Mouse (Mus musculus) megakaryocyte, embryonic 14.5 days (primary cell): Measurements from ENCODE around the gene Slco1a5. TPM values are rescaled to one million over a fixed set of nuclear protein-coding genes. Genes with fewer than 3 reads are reported as not detected.
"Not testable (repeated sequence)": the region's sequence is repeated elsewhere in the genome, so short reads cannot be mapped to it uniquely, and the experiment has no call there.

Experiments
- H3K27me3 ChIP-seq: replicated peaks from 2 replicates; pipeline ENCODE3; 2012; ENCODE audit warnings: inconsistent platforms
- H3K36me3 ChIP-seq: replicated peaks from 2 replicates; pipeline ENCODE3; 2012; ENCODE audit warnings: low read length, inconsistent platforms, mixed read lengths
- H3K4me1 ChIP-seq: 2 replicates; pipeline ENCODE4 v1.6.1; 2012; ENCODE audit warnings: inconsistent platforms
- H3K4me3 ChIP-seq: replicated peaks from 2 replicates; pipeline ENCODE3; 2012; ENCODE audit warnings: moderate library complexity, mild to moderate bottlenecking, inconsistent platforms
- H3K9me3 ChIP-seq: 2 replicates; pipeline ENCODE4 v1.6.1; 2012; ENCODE audit warnings: inconsistent platforms
- FLI1 ChIP-seq: IDR thresholded peaks from 2 replicates; pipeline ENCODE4 v1.6.1; 2012; ENCODE audit warnings: low read length, inconsistent platforms, mixed read lengths
- GATA1 ChIP-seq: IDR thresholded peaks from 3 replicates; pipeline ENCODE4 v1.6.1; 2012; ENCODE audit warnings: mixed read lengths, low read length, inconsistent platforms, borderline replicate concordance
- polyA plus RNA-seq: library from polyadenylated mRNA; stranded (reverse); fragments of >175 nt; gene quantifications from 2 replicates; pipeline ENCODE4 v1.2.3, GENCODE M21; 2012; ENCODE audit warnings: low replicate concordance; ENCODE audit not compliant: insufficient read depth

Slco1a5 gene
- polyA plus RNA-seq, 1 experiment, result not detected

DNA sequence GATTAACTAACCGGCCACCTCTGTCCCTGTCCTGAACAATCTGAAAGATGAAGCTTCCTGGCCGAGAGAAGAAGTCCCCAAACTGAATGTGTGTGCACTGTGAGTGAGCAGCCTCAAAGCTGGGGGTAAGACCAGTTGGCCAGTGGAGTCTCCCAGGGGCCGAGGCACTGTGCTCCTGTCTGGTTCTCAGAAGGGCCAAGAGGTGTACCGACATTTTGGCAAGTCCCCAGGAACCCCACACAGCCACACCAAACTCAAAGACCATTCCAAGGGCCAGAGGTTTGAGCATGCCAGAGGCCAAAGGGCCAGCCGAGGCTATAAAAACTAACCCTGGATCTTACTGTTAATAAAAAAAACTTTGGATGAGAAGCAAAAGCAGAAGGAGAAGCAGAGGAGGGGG is 8.5 kb downstream of the Slco1a5 start:
- TF ChIP-seq FLI1, result no peak
- no peak for TF ChIP-seq GATA1
- H3K4me3 ChIP-seq, result no peak overlapping the region
- H3K9me3 ChIP-seq, result peaks cover 7% of the 10 kb centered on the region; the same call in 1 of the 2 replicates
- no peaks in the 10 kb centered on the region for H3K36me3 ChIP-seq
- H3K4me1 ChIP-seq, result no peaks in the 10 kb centered on the region
- H3K27me3 ChIP-seq, result no peaks in the 10 kb centered on the region

DNA sequence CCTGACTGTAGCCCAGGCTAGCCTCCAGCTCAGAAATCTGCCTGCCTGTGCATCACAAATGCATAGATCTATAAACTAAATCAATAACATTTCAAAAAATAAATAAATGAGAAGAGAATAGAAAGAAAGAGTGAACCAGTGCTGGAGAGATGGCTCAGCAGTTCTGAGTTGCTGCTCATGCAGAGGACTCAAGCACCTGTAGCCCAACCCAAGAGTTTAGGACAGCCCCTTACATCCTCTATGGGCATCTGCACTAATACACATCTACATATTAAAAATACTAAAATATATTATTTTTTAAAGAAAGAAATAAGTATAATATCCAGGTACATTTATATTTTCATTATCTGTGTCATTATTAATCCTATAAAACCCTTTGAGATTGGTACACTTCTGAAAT is 17.7 kb downstream of the Slco1a5 start:
- Histone ChIP-seq H3K4me3 (no peak overlapping the region), H3K36me3 (no peaks in the 10 kb centered on the region), H3K27me3 (no peaks in the 10 kb centered on the region), H3K9me3 (peaks cover 3% of the 10 kb centered on the region; the same call in 1 of the 2 replicates), H3K4me1 (peaks cover 4% of the 10 kb centered on the region; the same call in 1 of the 2 replicates)
- TF ChIP-seq FLI1, result no peak
- no peak for TF ChIP-seq GATA1

DNA sequence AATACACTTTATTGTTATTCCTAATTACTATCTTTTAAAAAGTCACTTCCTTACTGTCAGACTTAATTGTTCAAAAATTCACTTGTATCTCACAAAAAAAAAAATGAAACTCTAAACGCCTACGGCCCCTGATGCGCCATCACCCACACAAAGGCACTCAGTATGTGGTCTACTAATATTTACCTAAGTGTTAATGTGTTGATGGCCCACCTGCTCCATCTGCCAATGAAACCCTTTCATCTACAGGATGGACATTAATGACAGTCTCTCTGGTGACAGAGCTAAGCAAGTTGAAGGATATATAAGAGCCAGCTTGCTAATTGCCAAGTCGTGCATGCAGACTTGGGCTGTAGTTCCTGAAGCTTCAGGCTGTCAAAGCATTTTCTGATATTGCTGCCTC is 24.7 kb downstream of the Slco1a5 start, which contains the start of gene Iapp:
Iapp (plus strand) TSS at position 326 of the 400 bp plus-strand sequence.
- H3K4me3 ChIP-seq, result no peak within 1 kb of the TSS
- TF ChIP-seq FLI1 (no peak), GATA1 (no peak)
- no peaks in the 10 kb centered on the region for H3K4me1 ChIP-seq
- no peaks in the 10 kb centered on the region for H3K27me3 ChIP-seq
- no peaks in the 10 kb centered on the region for H3K9me3 ChIP-seq
- H3K36me3 ChIP-seq, result no peaks in the 10 kb centered on the region

DNA sequence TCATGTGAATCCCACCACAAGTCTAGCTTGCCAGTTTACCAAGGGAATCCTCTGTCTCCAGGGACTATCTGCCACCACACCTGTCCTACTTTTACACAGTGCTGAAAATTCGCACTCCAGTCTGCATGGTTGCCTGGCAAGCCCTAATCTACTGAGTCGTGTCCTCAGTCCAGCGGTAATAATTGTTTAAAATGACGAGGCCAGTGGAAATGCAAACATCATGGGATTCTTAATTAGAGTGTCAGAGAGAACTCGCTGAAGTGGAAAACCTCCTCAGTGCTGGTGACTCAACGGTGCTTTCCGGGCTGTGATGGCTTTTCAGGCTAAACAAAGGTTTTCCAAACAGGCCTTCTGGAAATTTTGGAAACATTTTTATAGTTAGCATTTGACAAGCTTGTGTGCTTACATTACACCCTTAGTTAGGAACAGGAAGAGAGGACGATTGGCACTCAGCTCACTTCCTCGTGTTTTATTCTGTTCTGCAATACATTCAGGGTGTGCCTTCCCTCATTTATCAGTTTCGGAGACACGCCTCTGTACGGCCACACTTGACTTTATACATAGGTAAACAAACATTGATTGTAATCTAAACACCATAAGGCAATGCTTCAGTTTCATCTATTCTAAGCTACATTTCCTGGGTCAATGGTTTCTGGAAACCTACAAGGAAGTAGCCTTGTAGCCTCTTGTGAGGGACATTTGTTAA is 33.2 kb downstream of the Slco1a5 start:
- Histone ChIP-seq H3K9me3 (no peaks in the 10 kb centered on the region), H3K36me3 (no peaks in the 10 kb centered on the region), H3K27me3 (no peaks in the 10 kb centered on the region), H3K4me1 (no peaks in the 10 kb centered on the region), H3K4me3 (no peak overlapping the region)
- TF ChIP-seq GATA1 (no peak), FLI1 (no peak)

DNA sequence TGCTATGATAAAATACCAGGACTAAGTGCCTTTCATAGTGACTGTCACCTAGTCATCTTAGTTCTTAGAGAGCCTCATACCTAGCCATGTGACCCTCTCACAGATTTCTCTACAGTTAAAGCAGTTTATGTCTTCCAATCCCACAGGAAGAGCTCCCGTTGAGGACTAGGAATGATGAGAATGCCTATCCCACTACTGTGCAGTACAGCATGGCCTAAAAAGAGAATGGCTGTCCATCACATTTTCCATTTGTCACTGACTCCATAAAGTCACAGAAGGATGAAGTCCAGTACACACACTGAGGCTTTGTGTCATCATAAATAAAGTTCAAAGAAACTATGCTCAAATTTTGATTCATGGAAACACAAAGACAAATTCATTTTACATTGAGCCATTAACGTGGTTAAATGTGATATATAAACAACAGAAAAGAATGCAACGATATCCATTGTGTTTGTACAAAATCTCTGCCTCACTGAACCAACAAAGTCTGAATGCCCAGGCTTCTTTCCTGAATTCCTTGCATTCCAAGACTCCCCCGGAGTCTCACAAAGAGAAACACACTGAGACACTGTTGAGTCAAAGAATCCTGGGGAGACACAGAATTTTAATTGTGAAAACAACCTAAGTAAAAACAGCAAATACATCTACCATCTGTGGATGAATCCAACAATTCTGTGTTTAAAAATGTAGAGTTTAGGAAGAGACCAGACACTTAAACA is 46.9 kb downstream of the Slco1a5 start:
- H3K9me3 ChIP-seq, result no peaks in the 10 kb centered on the region
- no peak overlapping the region for H3K4me3 ChIP-seq
- no peaks in the 10 kb centered on the region for H3K4me1 ChIP-seq
- TF ChIP-seq FLI1 (no peak), GATA1 (no peak)
- no peaks in the 10 kb centered on the region for H3K36me3 ChIP-seq
- no peaks in the 10 kb centered on the region for H3K27me3 ChIP-seq

DNA sequence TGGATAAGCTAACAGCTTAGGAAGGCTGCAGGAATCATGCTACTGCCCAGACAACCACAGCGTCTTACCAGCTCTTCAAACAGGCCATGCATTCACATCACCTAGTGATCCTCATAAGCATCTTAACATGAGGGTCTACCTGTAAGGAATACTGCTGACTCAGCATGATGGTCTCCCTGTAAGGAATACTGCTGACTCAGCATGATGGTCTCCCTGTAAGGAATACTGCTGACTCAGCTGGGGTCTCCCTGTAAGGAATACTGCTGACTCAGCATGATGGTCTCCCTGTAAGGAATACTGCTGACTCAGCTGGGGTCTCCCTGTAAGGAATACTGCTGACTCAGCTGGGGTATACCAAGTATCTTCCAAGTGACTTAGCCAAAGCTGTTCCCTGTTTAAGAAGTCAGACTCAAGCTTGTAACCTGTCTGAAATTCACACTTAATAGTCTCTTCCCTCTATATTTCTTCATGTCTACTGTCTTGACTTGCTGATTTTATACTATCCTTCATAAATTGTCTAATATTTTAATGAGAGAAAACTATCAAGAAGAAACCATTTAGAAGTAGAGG is 72.0 kb downstream of the Slco1a5 start:
- not testable (repeated sequence) for H3K9me3 ChIP-seq, H3K27me3 ChIP-seq, H3K36me3 ChIP-seq, H3K4me3 ChIP-seq, H3K4me1 ChIP-seq

DNA sequence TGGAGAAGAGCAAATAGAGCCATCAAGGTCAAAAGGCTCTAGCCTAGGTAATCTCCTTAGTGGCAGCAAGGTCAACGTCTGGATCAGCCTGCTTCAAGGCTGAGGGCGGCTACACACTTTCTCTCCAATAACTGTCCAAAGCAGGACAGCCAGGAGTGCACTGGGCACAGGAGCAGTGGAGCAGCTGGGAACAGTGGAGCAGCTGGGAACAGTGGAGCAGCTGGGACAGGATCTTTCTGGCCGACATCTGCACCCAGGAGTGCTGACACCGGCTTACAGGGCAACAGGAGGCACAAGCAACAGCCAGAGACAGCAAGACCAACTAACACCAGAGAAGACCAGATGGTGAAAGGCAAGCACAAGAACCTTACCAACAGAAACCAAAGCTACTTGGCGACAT is 77.7 kb downstream of the Slco1a5 start:
- no peaks in the 10 kb centered on the region for H3K4me1 ChIP-seq

DNA sequence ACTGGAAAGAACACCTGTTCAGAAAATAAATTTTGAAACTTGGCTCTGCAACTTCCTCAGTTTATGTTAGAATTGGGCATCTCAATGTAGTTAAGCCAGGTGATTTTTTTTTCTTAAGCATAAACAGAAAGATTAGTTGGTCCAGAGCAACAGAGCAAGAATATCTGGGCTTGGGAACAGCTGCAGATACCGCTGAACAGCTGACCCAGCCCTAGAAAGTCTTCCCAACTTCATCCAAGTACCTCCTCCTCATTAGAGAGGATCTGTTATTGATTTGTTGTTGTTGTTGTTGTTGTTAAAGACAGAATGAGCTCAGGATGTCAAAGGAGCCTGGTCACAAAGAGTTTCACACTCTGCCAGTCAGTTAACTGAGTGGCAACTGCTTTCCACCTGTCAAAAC is 83.3 kb downstream of the Slco1a5 start:
- Histone ChIP-seq H3K27me3 (no peaks in the 10 kb centered on the region), H3K4me1 (no peaks in the 10 kb centered on the region), H3K36me3 (no peaks in the 10 kb centered on the region), H3K4me3 (no peak overlapping the region), H3K9me3 (0 out of 2 replicates have a peak, but pooled peaks cover 4% of the 10 kb centered on the region)
- TF ChIP-seq FLI1 (no peak), GATA1 (no peak)

More for the DNA sequence above, 77.7 kb downstream of the Slco1a5 start:
- Histone ChIP-seq H3K4me3 (no peak overlapping the region), H3K27me3 (no peaks in the 10 kb centered on the region), H3K9me3 (peaks cover 7% of the 10 kb centered on the region; the same call in 1 of the 2 replicates), H3K36me3 (no peaks in the 10 kb centered on the region)
- no peak for TF ChIP-seq GATA1
- TF ChIP-seq FLI1, result no peak

DNA sequence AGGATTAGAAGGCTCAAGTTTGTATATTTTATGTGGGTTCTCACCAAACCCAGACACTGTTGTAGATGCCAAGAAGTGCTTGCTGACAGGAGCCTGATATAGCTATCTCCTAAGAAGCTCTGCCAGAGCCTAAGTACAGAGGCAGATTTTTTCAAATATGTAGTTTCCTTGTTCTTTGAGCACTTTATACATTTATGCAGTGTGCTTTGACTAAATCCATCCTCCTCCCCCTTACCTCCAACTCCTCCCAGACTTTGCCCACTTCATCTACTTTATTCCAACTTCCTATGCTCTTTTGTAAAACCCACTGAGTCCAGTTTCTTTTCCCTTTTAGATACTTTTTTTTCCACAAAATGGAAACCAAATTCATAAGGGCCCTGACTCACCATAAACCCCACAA is 102.6 kb downstream of the Slco1a5 start:
- H3K9me3 ChIP-seq, result 0 out of 2 replicates have a peak, but pooled peaks cover 5% of the 10 kb centered on the region
- no peak overlapping the region for H3K4me3 ChIP-seq
- H3K27me3 ChIP-seq, result no peaks in the 10 kb centered on the region
- TF ChIP-seq GATA1 (no peak), FLI1 (no peak)
- no peaks in the 10 kb centered on the region for H3K36me3 ChIP-seq
- H3K4me1 ChIP-seq, result peaks cover 10% of the 10 kb centered on the region; the same call in 1 of the 2 replicates

DNA sequence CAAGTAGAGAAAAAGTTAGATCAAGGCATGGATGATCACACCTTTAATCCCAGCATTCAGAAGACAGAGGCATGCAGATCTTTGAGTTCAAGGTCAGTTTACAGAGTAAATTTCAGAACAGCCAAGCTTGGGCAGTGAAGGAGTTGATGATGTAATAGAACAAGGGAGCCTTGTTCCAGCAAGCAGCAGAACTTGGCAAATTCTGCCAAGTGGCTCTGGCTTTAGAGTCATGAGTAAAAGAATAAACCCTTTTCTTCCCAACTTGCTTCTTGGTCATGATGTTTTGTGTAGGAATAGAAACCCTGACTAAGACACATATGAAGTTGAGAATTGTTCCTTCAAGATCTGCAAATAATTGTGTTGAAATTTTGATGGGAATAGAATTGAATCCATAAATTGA is 111.0 kb downstream of the Slco1a5 start:
- H3K4me1 ChIP-seq, result peaks cover 8% of the 10 kb centered on the region; the same call in 1 of the 2 replicates
- H3K4me3 ChIP-seq, result no peak overlapping the region
- peaks cover 8% of the 10 kb centered on the region for H3K36me3 ChIP-seq
- no peak for TF ChIP-seq FLI1
- no peak for TF ChIP-seq GATA1
- no peaks in the 10 kb centered on the region for H3K27me3 ChIP-seq
- 0 out of 2 replicates have a peak, but pooled peaks cover 7% of the 10 kb centered on the region for H3K9me3 ChIP-seq
